Mouse (Mus musculus) cerebellum, postnatal 10 days (tissue): ENCODE data around the gene Tet3.

Experiments used
- DNase-seq, 2 experiments: peaks; one replicate each; pipeline ENCODE4 v3.0.0; 2021; ENCODE audit warnings: mixed read lengths in 2 of 2

The Tet3 gene

GRCm38 (mm10) chr6:83439781-83440180 is 19.1 kb downstream of the Tet3 start:
- peak; percentile 64 to 68 for DNase-seq

- DNase-seq = peak; percentile 45 to 58
Observed at GRCm38 (mm10) chr6:83439119-83439767, 19.6 kb downstream of the Tet3 start.

GRCm38 (mm10) chr6:83438584-83438983 is 20.3 kb downstream of the Tet3 start:
- DNase-seq = no peak

DNA sequence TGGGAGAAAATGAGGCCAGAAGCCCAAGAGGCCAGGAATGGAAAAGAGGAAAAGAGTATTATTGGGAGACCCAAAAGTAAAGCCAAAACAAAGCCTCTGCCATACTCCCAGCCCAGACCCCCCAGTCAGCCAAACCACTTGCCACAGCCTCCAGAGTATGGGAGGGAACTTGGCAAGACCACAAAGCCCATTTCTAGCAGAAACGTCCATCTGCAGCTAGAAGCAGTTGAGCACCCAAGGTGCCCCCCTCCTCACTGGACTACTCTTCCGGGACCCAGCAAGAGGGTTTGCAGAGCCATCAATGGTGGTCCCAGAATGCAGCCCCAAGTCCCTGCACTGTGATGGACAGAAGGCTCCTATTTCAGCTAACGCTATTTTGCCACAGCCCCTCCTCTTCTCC is 21.1 kb downstream of the Tet3 start:
- peak; percentile 20 for DNase-seq

- no peak for DNase-seq
Observed at GRCm38 (mm10) chr6:83437225-83437624, 21.7 kb downstream of the Tet3 start.

- no peak for DNase-seq
Observed at GRCm38 (mm10) chr6:83436547-83436946, 22.3 kb downstream of the Tet3 start.

GRCm38 (mm10) chr6:83435174-83435573 is 23.7 kb downstream of the Tet3 start:
- DNase-seq = peak; percentile 54 to 57

GRCm38 (mm10) chr6:83433546-83433945 is 25.3 kb downstream of the Tet3 start:
- no peak for DNase-seq

DNA sequence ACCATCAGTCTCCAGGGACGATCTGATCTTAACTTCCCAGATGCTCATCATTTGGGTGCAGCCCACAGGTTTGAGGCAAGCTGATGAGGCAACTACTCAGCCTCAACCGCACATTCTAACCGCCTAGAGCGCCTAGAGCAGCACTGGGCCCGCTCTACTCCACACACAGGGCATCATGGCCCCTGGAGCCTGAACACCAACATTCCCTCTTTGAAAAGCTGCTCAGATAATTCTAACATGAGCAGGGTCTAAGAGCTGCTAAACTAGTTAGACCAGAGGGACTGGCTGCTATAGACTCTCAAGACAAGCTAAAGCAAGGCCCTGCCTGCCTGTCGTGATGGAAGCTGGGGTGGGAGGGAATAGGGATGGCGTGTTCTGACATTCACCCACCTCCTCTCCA is 25.9 kb downstream of the Tet3 start:
- DNase-seq = no peak

GRCm38 (mm10) chr6:83427968-83428731 is 30.7 kb downstream of the Tet3 start:
- peak; percentile 84 to 88 for DNase-seq

- peak in 1 of 2 experiments; percentile 30 for DNase-seq
Observed at GRCm38 (mm10) chr6:83427512-83427911, 31.4 kb downstream of the Tet3 start.

- peak; percentile 74 to 81 for DNase-seq
Observed at GRCm38 (mm10) chr6:83426576-83426975, 32.3 kb downstream of the Tet3 start.

DNA sequence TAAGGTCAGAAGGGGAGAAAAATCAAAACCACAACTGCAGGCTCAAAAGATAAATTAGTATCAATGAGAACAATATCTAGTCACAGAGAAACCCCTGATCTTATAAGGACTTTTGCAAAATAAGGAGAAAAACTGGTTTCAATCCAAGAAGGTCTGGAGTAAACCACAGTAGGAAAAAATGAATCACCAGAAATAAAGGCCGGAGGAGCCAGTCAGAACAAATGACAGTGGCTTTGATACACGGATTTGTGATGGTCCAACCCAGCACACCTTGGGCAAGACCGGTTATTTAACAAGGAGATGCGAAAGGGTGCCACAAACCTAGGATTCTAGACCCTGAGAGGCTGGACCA is 34.9 kb downstream of the Tet3 start:
- no peak for DNase-seq

- DNase-seq = no peak
Observed at GRCm38 (mm10) chr6:83423400-83424052, 35.4 kb downstream of the Tet3 start.

GRCm38 (mm10) chr6:83421866-83422649 is 36.8 kb downstream of the Tet3 start:
- DNase-seq = peak in 1 of 2 experiments; percentile 56

DNA sequence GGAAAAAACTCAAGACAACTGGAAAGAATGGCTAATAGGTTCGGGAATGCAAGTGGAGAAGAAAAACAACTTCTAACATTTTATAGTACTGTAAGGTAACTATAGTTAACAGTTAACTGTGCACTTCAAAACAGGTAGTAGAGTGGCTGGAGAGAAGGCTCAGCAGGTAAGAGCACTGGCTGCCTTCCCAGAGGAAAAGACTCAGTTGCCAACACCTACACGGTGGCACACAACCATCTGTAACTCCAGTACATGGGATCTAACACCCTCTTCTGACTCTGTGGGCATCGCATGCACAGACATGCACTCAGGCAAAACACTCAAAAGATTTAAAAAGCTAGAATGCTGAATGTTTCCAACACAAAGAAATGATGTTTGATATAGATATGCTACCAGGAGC is 39.4 kb downstream of the Tet3 start:
- peak in 1 of 2 experiments; percentile 29 for DNase-seq

DNA sequence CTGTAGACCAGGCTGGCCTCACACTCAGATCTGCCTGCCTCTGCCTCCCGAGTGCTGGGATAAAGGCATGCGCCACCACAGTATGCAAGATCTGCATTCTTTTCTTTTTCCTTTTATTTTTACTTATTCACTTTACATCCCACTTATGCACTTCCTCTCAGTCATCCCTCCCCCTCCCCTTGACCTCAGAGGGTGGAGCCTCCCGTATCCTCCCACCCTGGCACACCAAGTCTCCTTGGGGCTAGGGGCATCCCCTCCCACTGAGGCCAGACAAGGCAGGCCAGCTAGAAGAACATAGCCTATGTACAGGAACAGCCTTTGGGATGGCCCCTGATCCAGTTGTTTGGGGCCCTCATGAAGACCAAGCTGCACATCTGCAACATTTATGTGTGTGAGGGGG is 41.4 kb downstream of the Tet3 start:
- DNase-seq = no peak

GRCm38 (mm10) chr6:83417104-83417502 is 41.8 kb downstream of the Tet3 start:
- no peak for DNase-seq

GRCm38 (mm10) chr6:83416261-83417103 is 42.4 kb downstream of the Tet3 start:
- DNase-seq = no peak

DNA sequence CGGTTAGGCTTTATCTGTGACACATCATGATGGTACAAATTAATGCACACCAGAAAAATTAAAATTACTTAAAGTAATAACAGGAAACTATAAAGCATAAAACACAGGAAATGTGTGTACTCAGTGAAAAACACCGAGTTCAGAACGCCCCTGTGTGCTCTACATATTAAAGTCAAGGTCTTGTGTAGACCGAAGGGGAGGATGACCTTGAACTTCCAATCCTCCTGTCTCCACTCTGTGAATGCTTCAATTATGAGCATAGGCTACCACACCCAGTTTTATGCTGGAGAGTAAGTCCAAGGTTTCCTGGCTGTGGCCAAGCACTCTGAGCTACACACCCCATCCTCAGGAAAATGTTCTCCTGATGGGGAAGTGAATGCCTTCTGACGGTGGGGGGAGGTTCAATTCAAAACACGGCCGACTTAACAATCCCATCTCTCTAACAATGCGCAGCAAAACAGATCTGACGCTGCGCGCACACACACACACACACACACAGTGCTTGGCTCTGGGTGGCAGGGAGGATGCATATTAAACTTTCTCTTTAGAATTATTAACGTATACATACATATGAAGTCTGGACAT is 43.4 kb downstream of the Tet3 start:
- DNase-seq = no peak

GRCm38 (mm10) chr6:83414601-83415355 is 44.1 kb downstream of the Tet3 start:
- no peak for DNase-seq
